Mouse (Mus musculus): ENCODE results near the gene Eps8l3. TPM values are rescaled to one million over a fixed set of nuclear protein-coding genes. Genes with fewer than 3 reads are reported as not detected.

Eps8l3 gene
- polyA plus RNA-seq, 1 experiment: 0.04 TPM

GRCm38 (mm10) chr3:107863471-107863870 lies 13.6 kb upstream of the Eps8l3 start:
- H3K27me3 ChIP-seq (ENCODE audit: control insufficient read depth, insufficient read depth, low read length): no peaks in the 10 kb centered on the region
- H3K4me1 ChIP-seq (ENCODE audit: control insufficient read depth, insufficient read depth, insufficient read length): no peaks in the 10 kb centered on the region
- WGBS: 89% methylated on average over 5 of the region's 5 CpGs
- TF ChIP-seq CTCF (IDR thresholded peaks at IDR 0.05; ENCODE audit: extremely low read depth, insufficient read depth, insufficient read length, insufficient replicate concordance): no peak
- TF ChIP-seq POLR2A (IDR thresholded peaks at IDR 0.05; ENCODE audit: low read depth, low read length): no peak
- no peak overlapping the region for H3K4me3 ChIP-seq (ENCODE audit: extremely low read depth, insufficient read depth, insufficient read length)
- no peak for DNase-seq (ENCODE audit: low read depth in 1 of 2, low spot score in 2 of 2)
- no peak overlapping the region for H3K27ac ChIP-seq (ENCODE audit: insufficient read depth, low read length)
- H3K36me3 ChIP-seq (ENCODE audit: control insufficient read depth, insufficient read depth, low read length): no peaks in the 10 kb centered on the region

GRCm38 (mm10) chr3:107863898-107864603 lies 13.0 kb upstream of the Eps8l3 start:
- WGBS: 2% methylated on average over 2 of the region's 2 CpGs
- Histone ChIP-seq H3K4me1 (ENCODE audit: control insufficient read depth, insufficient read depth, insufficient read length) (no peaks in the 10 kb centered on the region), H3K27me3 (ENCODE audit: control insufficient read depth, insufficient read depth, low read length) (no peaks in the 10 kb centered on the region), H3K27ac (ENCODE audit: insufficient read depth, low read length) (no peak overlapping the region), H3K36me3 (ENCODE audit: control insufficient read depth, insufficient read depth, low read length) (no peaks in the 10 kb centered on the region), H3K4me3 (ENCODE audit: extremely low read depth, insufficient read depth, insufficient read length) (no peak overlapping the region)
- TF ChIP-seq CTCF (IDR thresholded peaks at IDR 0.05; ENCODE audit: extremely low read depth, insufficient read depth, insufficient read length, insufficient replicate concordance) (peak; percentile 72; the same call in 1 of the 2 replicates), POLR2A (IDR thresholded peaks at IDR 0.05; ENCODE audit: low read depth, low read length) (no peak)
- DNase-seq (ENCODE audit: low read depth in 1 of 2, low spot score in 2 of 2): peak; percentile 58 to 74

- DNase-seq (ENCODE audit: low read depth in 1 of 2, low spot score in 2 of 2): no peak
- WGBS: 83% methylated on average over 10 of the region's 10 CpGs
- Histone ChIP-seq H3K27me3 (ENCODE audit: control insufficient read depth, insufficient read depth, low read length) (no peaks in the 10 kb centered on the region), H3K4me1 (ENCODE audit: control insufficient read depth, insufficient read depth, insufficient read length) (no peaks in the 10 kb centered on the region), H3K27ac (ENCODE audit: insufficient read depth, low read length) (no peak overlapping the region), H3K4me3 (ENCODE audit: extremely low read depth, insufficient read depth, insufficient read length) (no peak overlapping the region), H3K36me3 (ENCODE audit: control insufficient read depth, insufficient read depth, low read length) (no peaks in the 10 kb centered on the region)
- TF ChIP-seq POLR2A (IDR thresholded peaks at IDR 0.05; ENCODE audit: low read depth, low read length) (no peak), CTCF (IDR thresholded peaks at IDR 0.05; ENCODE audit: extremely low read depth, insufficient read depth, insufficient read length, insufficient replicate concordance) (no peak)
Measured at GRCm38 (mm10) chr3:107865364-107866091, 11.5 kb upstream of the Eps8l3 start.

GRCm38 (mm10) chr3:107867086-107867485 lies 9.9 kb upstream of the Eps8l3 start:
- WGBS: 12% methylated on average over 8 of the region's 8 CpGs
- H3K4me3 ChIP-seq (ENCODE audit: extremely low read depth, insufficient read depth, insufficient read length): no peak overlapping the region
- DNase-seq (ENCODE audit: low read depth in 1 of 2, low spot score in 2 of 2): peak; percentile 68 to 75
- no peaks in the 10 kb centered on the region for H3K4me1 ChIP-seq (ENCODE audit: control insufficient read depth, insufficient read depth, insufficient read length)
- H3K36me3 ChIP-seq (ENCODE audit: control insufficient read depth, insufficient read depth, low read length): no peaks in the 10 kb centered on the region
- H3K27me3 ChIP-seq (ENCODE audit: control insufficient read depth, insufficient read depth, low read length): no peaks in the 10 kb centered on the region
- TF ChIP-seq CTCF (IDR thresholded peaks at IDR 0.05; ENCODE audit: extremely low read depth, insufficient read depth, insufficient read length, insufficient replicate concordance): peak; percentile 95; the same call in 1 of the 2 replicates
- no peak for TF ChIP-seq POLR2A (IDR thresholded peaks at IDR 0.05; ENCODE audit: low read depth, low read length)
- no peak overlapping the region for H3K27ac ChIP-seq (ENCODE audit: insufficient read depth, low read length)

GRCm38 (mm10) chr3:107868452-107868851 lies 8.6 kb upstream of the Eps8l3 start:
- no peak overlapping the region for H3K4me3 ChIP-seq (ENCODE audit: extremely low read depth, insufficient read depth, insufficient read length)
- no peak overlapping the region for H3K27ac ChIP-seq (ENCODE audit: insufficient read depth, low read length)
- no peaks in the 10 kb centered on the region for H3K27me3 ChIP-seq (ENCODE audit: control insufficient read depth, insufficient read depth, low read length)
- TF ChIP-seq POLR2A (IDR thresholded peaks at IDR 0.05; ENCODE audit: low read depth, low read length) (no peak), CTCF (IDR thresholded peaks at IDR 0.05; ENCODE audit: extremely low read depth, insufficient read depth, insufficient read length, insufficient replicate concordance) (no peak)
- H3K36me3 ChIP-seq (ENCODE audit: control insufficient read depth, insufficient read depth, low read length): no peaks in the 10 kb centered on the region
- WGBS: 96% methylated on average over 22 of the region's 22 CpGs
- no peak for DNase-seq (ENCODE audit: low read depth in 1 of 2, low spot score in 2 of 2)
- no peaks in the 10 kb centered on the region for H3K4me1 ChIP-seq (ENCODE audit: control insufficient read depth, insufficient read depth, insufficient read length)

- H3K27me3 ChIP-seq (ENCODE audit: control insufficient read depth, insufficient read depth, low read length): no peaks in the 10 kb centered on the region
- no peak overlapping the region for H3K4me3 ChIP-seq (ENCODE audit: extremely low read depth, insufficient read depth, insufficient read length)
- TF ChIP-seq POLR2A (IDR thresholded peaks at IDR 0.05; ENCODE audit: low read depth, low read length) (no peak), CTCF (IDR thresholded peaks at IDR 0.05; ENCODE audit: extremely low read depth, insufficient read depth, insufficient read length, insufficient replicate concordance) (no peak)
- H3K4me1 ChIP-seq (ENCODE audit: control insufficient read depth, insufficient read depth, insufficient read length): no peaks in the 10 kb centered on the region
- H3K36me3 ChIP-seq (ENCODE audit: control insufficient read depth, insufficient read depth, low read length): no peaks in the 10 kb centered on the region
- no peak overlapping the region for H3K27ac ChIP-seq (ENCODE audit: insufficient read depth, low read length)
- WGBS: 71% methylated on average over 7 of the region's 7 CpGs
- no peak for DNase-seq (ENCODE audit: low read depth in 1 of 2, low spot score in 2 of 2)
Measured at GRCm38 (mm10) chr3:107869097-107869496, 7.9 kb upstream of the Eps8l3 start.

GRCm38 (mm10) chr3:107869925-107870324 lies 7.1 kb upstream of the Eps8l3 start:
- 86% methylated on average over 4 of the region's 4 CpGs for WGBS
- H3K27ac ChIP-seq (ENCODE audit: insufficient read depth, low read length): no peak overlapping the region
- H3K27me3 ChIP-seq (ENCODE audit: control insufficient read depth, insufficient read depth, low read length): no peaks in the 10 kb centered on the region
- no peak overlapping the region for H3K4me3 ChIP-seq (ENCODE audit: extremely low read depth, insufficient read depth, insufficient read length)
- TF ChIP-seq CTCF (IDR thresholded peaks at IDR 0.05; ENCODE audit: extremely low read depth, insufficient read depth, insufficient read length, insufficient replicate concordance): no peak
- TF ChIP-seq POLR2A (IDR thresholded peaks at IDR 0.05; ENCODE audit: low read depth, low read length): no peak
- no peaks in the 10 kb centered on the region for H3K36me3 ChIP-seq (ENCODE audit: control insufficient read depth, insufficient read depth, low read length)
- H3K4me1 ChIP-seq (ENCODE audit: control insufficient read depth, insufficient read depth, insufficient read length): no peaks in the 10 kb centered on the region
- no peak for DNase-seq (ENCODE audit: low read depth in 1 of 2, low spot score in 2 of 2)

Data from spleen, adult 2 months (tissue).